Mouse (Mus musculus): Measurements from ENCODE around the gene Nup107. TPM values are rescaled to one million over a fixed set of nuclear protein-coding genes. Genes with fewer than 3 reads are reported as not detected.
"Not testable (repeated sequence)": the region's sequence is repeated elsewhere in the genome, so short reads cannot be mapped to it uniquely, and the experiment has no call there.

Nup107 gene
- polyA plus RNA-seq, 1 experiment from 2014 or later = 33.7 TPM

GRCm38 (mm10) chr10:117749787-117750343 lies 42.6 kb downstream of the Nup107 start:
- H3K9ac ChIP-seq = no peak overlapping the region
- no peak overlapping the region for H3K27ac ChIP-seq
- no peak for ATAC-seq (replicated peaks)
- no peak overlapping the region for H3K4me3 ChIP-seq
- H3K9me3 ChIP-seq = no peaks in the 10 kb centered on the region
- H3K27me3 ChIP-seq (replicated peaks) = no peaks in the 10 kb centered on the region
- 93% methylated on average over 14 of the region's 14 CpGs for WGBS
- no peak overlapping the region for H3K4me2 ChIP-seq
- peaks cover 4% of the 10 kb centered on the region for H3K4me1 ChIP-seq
- peaks cover 15% of the 10 kb centered on the region for H3K36me3 ChIP-seq (replicated peaks)

GRCm38 (mm10) chr10:117749050-117749686 lies 43.3 kb downstream of the Nup107 start:
- peaks cover 11% of the 10 kb centered on the region for H3K4me1 ChIP-seq
- 97% methylated on average over 10 of the region's 10 CpGs for WGBS
- no peak overlapping the region for H3K27ac ChIP-seq
- no peaks in the 10 kb centered on the region for H3K27me3 ChIP-seq (replicated peaks)
- H3K9ac ChIP-seq = no peak overlapping the region
- no peaks in the 10 kb centered on the region for H3K9me3 ChIP-seq
- no peak overlapping the region for H3K4me3 ChIP-seq
- no peak for ATAC-seq (replicated peaks)
- H3K4me2 ChIP-seq = no peak overlapping the region
- peaks cover 15% of the 10 kb centered on the region for H3K36me3 ChIP-seq (replicated peaks)

GRCm38 (mm10) chr10:117748276-117749049 lies 44.0 kb downstream of the Nup107 start:
- ATAC-seq (replicated peaks) = no peak
- Histone ChIP-seq H3K9ac (no peak overlapping the region), H3K4me2 (no peak overlapping the region), H3K4me1 (peaks cover 18% of the 10 kb centered on the region), H3K27me3 (replicated peaks) (no peaks in the 10 kb centered on the region), H3K4me3 (no peak overlapping the region), H3K36me3 (replicated peaks) (peaks cover 15% of the 10 kb centered on the region), H3K9me3 (no peaks in the 10 kb centered on the region), H3K27ac (no peak overlapping the region)
- WGBS = 91% methylated on average over 10 of the region's 10 CpGs

GRCm38 (mm10) chr10:117747711-117748110 lies 44.8 kb downstream of the Nup107 start:
- Histone ChIP-seq H3K9me3 (no peaks in the 10 kb centered on the region), H3K4me1 (peaks cover 21% of the 10 kb centered on the region), H3K27me3 (replicated peaks) (no peaks in the 10 kb centered on the region), H3K9ac (no peak overlapping the region), H3K4me3 (no peak overlapping the region), H3K36me3 (replicated peaks) (peaks cover 15% of the 10 kb centered on the region), H3K4me2 (no peak overlapping the region), H3K27ac (no peak overlapping the region)
- no peak for ATAC-seq (replicated peaks)
- WGBS = 88% methylated on average over 7 of the region's 7 CpGs

GRCm38 (mm10) chr10:117746297-117746883 lies 46.1 kb downstream of the Nup107 start, which contains the start of gene Slc35e3:
Gene Slc35e3, minus strand, starts transcription at chr10:117746365.
- Histone ChIP-seq H3K27ac (peak within 1 kb of the TSS; percentile 67), H3K27me3 (replicated peaks) (no peaks in the 10 kb centered on the region), H3K4me3 (peak within 1 kb of the TSS; percentile 58), H3K4me1 (peaks cover 21% of the 10 kb centered on the region), H3K36me3 (replicated peaks) (peaks cover 10% of the 10 kb centered on the region), H3K4me2 (peak within 1 kb of the TSS; percentile 58), H3K9me3 (no peaks in the 10 kb centered on the region), H3K9ac (peak within 1 kb of the TSS; percentile 62)
- ATAC-seq (replicated peaks) = peak; percentile 98
- 13% methylated on average over 46 of the region's 46 CpGs for WGBS

GRCm38 (mm10) chr10:117745570-117746296 lies 46.8 kb downstream of the Nup107 start:
- H3K4me2 ChIP-seq = peak overlapping the region; percentile 58
- under 1% methylated on average over 21 of the region's 46 CpGs for WGBS
- peak overlapping the region; percentile 62 for H3K9ac ChIP-seq
- not testable (repeated sequence) for H3K9me3 ChIP-seq; H3K36me3 ChIP-seq (replicated peaks); H3K27me3 ChIP-seq (replicated peaks)
- H3K4me3 ChIP-seq = peak overlapping the region; percentile 58
- peak overlapping the region; percentile 67 for H3K27ac ChIP-seq
- H3K4me1 ChIP-seq = peaks cover 21% of the 10 kb centered on the region
- peak; percentile 43 for ATAC-seq (replicated peaks)

GRCm38 (mm10) chr10:117743917-117744316 lies 48.6 kb downstream of the Nup107 start:
- Histone ChIP-seq H3K9ac (no peak overlapping the region), H3K36me3 (replicated peaks) (peaks cover 13% of the 10 kb centered on the region), H3K4me2 (peak overlapping the region; percentile 58; the same call in 1 of the 2 replicates), H3K4me3 (no peak overlapping the region), H3K4me1 (peaks cover 21% of the 10 kb centered on the region), H3K27ac (no peak overlapping the region), H3K27me3 (replicated peaks) (no peaks in the 10 kb centered on the region), H3K9me3 (no peaks in the 10 kb centered on the region)
- ATAC-seq (replicated peaks) = no peak
- 88% methylated on average over 4 of the region's 4 CpGs for WGBS

- 97% methylated on average over 2 of the region's 2 CpGs for WGBS
- Histone ChIP-seq H3K9ac (no peak overlapping the region; the same call in 1 of the 2 replicates), H3K9me3 (no peaks in the 10 kb centered on the region), H3K4me3 (no peak overlapping the region), H3K4me2 (no peak overlapping the region), H3K27me3 (replicated peaks) (no peaks in the 10 kb centered on the region), H3K36me3 (replicated peaks) (peaks cover 20% of the 10 kb centered on the region), H3K4me1 (peaks cover 21% of the 10 kb centered on the region), H3K27ac (no peak overlapping the region)
- no peak for ATAC-seq (replicated peaks)
Observed at GRCm38 (mm10) chr10:117743182-117743581, 49.3 kb downstream of the Nup107 start.

GRCm38 (mm10) chr10:117742618-117743017 lies 49.9 kb downstream of the Nup107 start:
- Histone ChIP-seq H3K27me3 (replicated peaks) (no peaks in the 10 kb centered on the region), H3K4me2 (no peak overlapping the region), H3K4me1 (peaks cover 21% of the 10 kb centered on the region), H3K36me3 (replicated peaks) (peaks cover 22% of the 10 kb centered on the region), H3K27ac (no peak overlapping the region), H3K9me3 (no peaks in the 10 kb centered on the region), H3K4me3 (no peak overlapping the region), H3K9ac (no peak overlapping the region)
- no peak for ATAC-seq (replicated peaks)
- WGBS = 93% methylated on average over 4 of the region's 4 CpGs

- Histone ChIP-seq H3K27ac (no peak overlapping the region), H3K36me3 (replicated peaks) (peaks cover 28% of the 10 kb centered on the region), H3K4me2 (no peak overlapping the region), H3K4me3 (no peak overlapping the region), H3K4me1 (peaks cover 21% of the 10 kb centered on the region), H3K9ac (no peak overlapping the region), H3K9me3 (no peaks in the 10 kb centered on the region), H3K27me3 (replicated peaks) (no peaks in the 10 kb centered on the region)
- ATAC-seq (replicated peaks) = no peak
- WGBS = 90% methylated on average over 15 of the region's 15 CpGs
Observed at GRCm38 (mm10) chr10:117741698-117742475, 50.6 kb downstream of the Nup107 start.

GRCm38 (mm10) chr10:117740921-117741320 lies 51.6 kb downstream of the Nup107 start:
- no peak overlapping the region for H3K4me2 ChIP-seq
- H3K36me3 ChIP-seq (replicated peaks) = peaks cover 37% of the 10 kb centered on the region
- ATAC-seq (replicated peaks) = no peak
- no peaks in the 10 kb centered on the region for H3K9me3 ChIP-seq
- H3K9ac ChIP-seq = no peak overlapping the region
- WGBS = 92% methylated on average over 9 of the region's 9 CpGs
- H3K4me3 ChIP-seq = no peak overlapping the region
- H3K27ac ChIP-seq = no peak overlapping the region
- H3K4me1 ChIP-seq = peaks cover 21% of the 10 kb centered on the region
- no peaks in the 10 kb centered on the region for H3K27me3 ChIP-seq (replicated peaks)
